Mouse (Mus musculus) neural tube, embryonic 13.5 days (tissue): ENCODE results near the gene Angpt4. TPM values are rescaled to one million over a fixed set of nuclear protein-coding genes. Genes with fewer than 3 reads are reported as not detected.

ENCODE experiments used
- ATAC-seq: fragments of 200-750 bp; cut with Nextera tagmentation; 2 replicates; pipeline ENCODE4 v1.8.0; 2017; ENCODE audit warnings: low read depth, mild to moderate bottlenecking, moderate TSS enrichment, moderate library complexity
- H3K27ac ChIP-seq: fragments of 300-500 bp; sonication (generic); replicated peaks from 2 replicates; pipeline ENCODE4 v1.5.1; 2015; ENCODE audit warnings: moderate library complexity, mild to moderate bottlenecking, inconsistent platforms
- H3K27me3 ChIP-seq: fragments of 300-500 bp; sonication (generic); 2 replicates; pipeline ENCODE4 v1.6.1; 2015; ENCODE audit warnings: mild to moderate bottlenecking, inconsistent platforms
- H3K36me3 ChIP-seq: fragments of 300-500 bp; sonication (generic); 2 replicates; pipeline ENCODE4 v1.6.1; 2015; ENCODE audit warnings: mild to moderate bottlenecking, inconsistent platforms
- H3K4me1 ChIP-seq: fragments of 300-500 bp; sonication (generic); replicated peaks from 2 replicates; pipeline ENCODE4 v1.6.1; 2015; ENCODE audit warnings: inconsistent platforms
- H3K4me2 ChIP-seq: fragments of 300-500 bp; sonication (generic); 2 replicates; pipeline ENCODE4 v1.6.1; 2015; ENCODE audit warnings: inconsistent platforms, mild to moderate bottlenecking, moderate library complexity
- H3K4me3 ChIP-seq: fragments of 300-500 bp; sonication (generic); 2 replicates; pipeline ENCODE4 v1.5.1; 2015; ENCODE audit warnings: mild to moderate bottlenecking, inconsistent platforms
- H3K9ac ChIP-seq: fragments of 300-500 bp; sonication (generic); 2 replicates; pipeline ENCODE4 v1.6.1; 2015; ENCODE audit warnings: moderate library complexity, mild to moderate bottlenecking, inconsistent platforms
- H3K9me3 ChIP-seq: fragments of 300-500 bp; sonication (generic); 2 replicates; pipeline ENCODE4 v1.6.1; 2016; ENCODE audit warnings: inconsistent platforms
- WGBS: fragments of 180-500 bp; shearing (Covaris S2); methylation state at CpG from one replicate; pipeline ENCODE4 v1.1.7; 2015; 5-methylcytosine and 5-hydroxymethylcytosine counted together
- polyA plus RNA-seq: library from polyadenylated mRNA; unstranded; fragments of >200 nt; fragmentation: Nextera tagmentation; extraction: Ambion mirVana; gene quantifications from 2 replicates; pipeline ENCODE4 v1.2.1, GENCODE M21; 2015

Gene Angpt4
- polyA plus RNA-seq, 1 experiment from 2014 or later = 0.63 TPM

- WGBS = 65% methylated on average over 8 of the region's 8 CpGs
- H3K4me2 ChIP-seq = no peak overlapping the region
- ATAC-seq = 0 out of 2 replicates have a peak, but pooled peaks have one; percentile 62
These were observed 16.6 kb upstream of the Angpt4 start for GRCm38 (mm10) chr2:151894209-151894980.

GRCm38 (mm10) chr2:151895911-151896310 lies 15.1 kb upstream of the Angpt4 start:
- no peak for ATAC-seq
- no peaks in the 10 kb centered on the region for H3K9me3 ChIP-seq
- no peak overlapping the region for H3K4me2 ChIP-seq
- no peak overlapping the region for H3K9ac ChIP-seq
- WGBS = 87% methylated on average over 5 of the region's 5 CpGs
- H3K4me1 ChIP-seq = peaks cover 5% of the 10 kb centered on the region; the same call in 1 of the 2 replicates
- H3K27ac ChIP-seq = no peak overlapping the region
- H3K36me3 ChIP-seq = no peaks in the 10 kb centered on the region
- no peak overlapping the region for H3K4me3 ChIP-seq
- H3K27me3 ChIP-seq = no peaks in the 10 kb centered on the region

More at GRCm38 (mm10) chr2:151894209-151894980, 16.6 kb upstream of the Angpt4 start:
- H3K27me3 ChIP-seq = no peaks in the 10 kb centered on the region
- H3K4me3 ChIP-seq = no peak overlapping the region
- no peaks in the 10 kb centered on the region for H3K36me3 ChIP-seq
- no peak overlapping the region for H3K27ac ChIP-seq
- peaks cover 5% of the 10 kb centered on the region; the same call in 1 of the 2 replicates for H3K4me1 ChIP-seq
- H3K9me3 ChIP-seq = no peaks in the 10 kb centered on the region
- H3K9ac ChIP-seq = no peak overlapping the region

GRCm38 (mm10) chr2:151898106-151898505 lies 12.9 kb upstream of the Angpt4 start:
- H3K9ac ChIP-seq = no peak overlapping the region
- H3K4me1 ChIP-seq = no peaks in the 10 kb centered on the region; the same call in 1 of the 2 replicates
- H3K27ac ChIP-seq = no peak overlapping the region
- H3K4me2 ChIP-seq = no peak overlapping the region
- no peak overlapping the region for H3K4me3 ChIP-seq
- WGBS = 96% methylated on average over 1 of the region's 1 CpGs
- no peaks in the 10 kb centered on the region for H3K36me3 ChIP-seq
- H3K27me3 ChIP-seq = no peaks in the 10 kb centered on the region
- H3K9me3 ChIP-seq = no peaks in the 10 kb centered on the region
- ATAC-seq = no peak

GRCm38 (mm10) chr2:151900845-151901244 lies 10.2 kb upstream of the Angpt4 start:
- H3K9me3 ChIP-seq = no peaks in the 10 kb centered on the region
- ATAC-seq = no peak
- H3K27me3 ChIP-seq = no peaks in the 10 kb centered on the region
- H3K9ac ChIP-seq = no peak overlapping the region
- no peak overlapping the region for H3K4me2 ChIP-seq
- 73% methylated on average over 4 of the region's 4 CpGs for WGBS
- H3K27ac ChIP-seq = no peak overlapping the region
- no peak overlapping the region for H3K4me3 ChIP-seq
- H3K4me1 ChIP-seq = peaks cover 3% of the 10 kb centered on the region; the same call in 1 of the 2 replicates
- H3K36me3 ChIP-seq = no peaks in the 10 kb centered on the region

GRCm38 (mm10) chr2:151903267-151903666 lies 7.7 kb upstream of the Angpt4 start:
- H3K9ac ChIP-seq = no peak overlapping the region
- H3K27me3 ChIP-seq = no peaks in the 10 kb centered on the region
- H3K4me2 ChIP-seq = no peak overlapping the region
- no peaks in the 10 kb centered on the region for H3K36me3 ChIP-seq
- H3K4me1 ChIP-seq = peaks cover 3% of the 10 kb centered on the region; the same call in 1 of the 2 replicates
- ATAC-seq = no peak
- H3K4me3 ChIP-seq = no peak overlapping the region
- 84% methylated on average over 6 of the region's 6 CpGs for WGBS
- H3K27ac ChIP-seq = no peak overlapping the region
- H3K9me3 ChIP-seq = no peaks in the 10 kb centered on the region

GRCm38 (mm10) chr2:151903933-151904332 lies 7.1 kb upstream of the Angpt4 start:
- no peak for ATAC-seq
- 75% methylated on average over 4 of the region's 4 CpGs for WGBS
- Histone ChIP-seq H3K27ac (no peak overlapping the region), H3K4me2 (no peak overlapping the region), H3K9ac (no peak overlapping the region), H3K27me3 (no peaks in the 10 kb centered on the region), H3K4me1 (peaks cover 3% of the 10 kb centered on the region; the same call in 1 of the 2 replicates), H3K36me3 (no peaks in the 10 kb centered on the region), H3K4me3 (no peak overlapping the region), H3K9me3 (no peaks in the 10 kb centered on the region)

GRCm38 (mm10) chr2:151904636-151905035 lies 6.4 kb upstream of the Angpt4 start:
- no peak overlapping the region for H3K27ac ChIP-seq
- H3K4me3 ChIP-seq = no peak overlapping the region
- H3K27me3 ChIP-seq = no peaks in the 10 kb centered on the region
- H3K4me1 ChIP-seq = peaks cover 3% of the 10 kb centered on the region; the same call in 1 of the 2 replicates
- ATAC-seq = no peak
- no peaks in the 10 kb centered on the region for H3K36me3 ChIP-seq
- H3K4me2 ChIP-seq = no peak overlapping the region
- WGBS = 60% methylated on average over 3 of the region's 3 CpGs
- no peaks in the 10 kb centered on the region for H3K9me3 ChIP-seq
- H3K9ac ChIP-seq = no peak overlapping the region

- H3K27ac ChIP-seq = no peak overlapping the region
- no peaks in the 10 kb centered on the region for H3K27me3 ChIP-seq
- H3K4me3 ChIP-seq = no peak overlapping the region
- peaks cover 18% of the 10 kb centered on the region for H3K4me1 ChIP-seq
- no peak overlapping the region for H3K4me2 ChIP-seq
- no peak overlapping the region for H3K9ac ChIP-seq
- ATAC-seq = no peak
- H3K9me3 ChIP-seq = no peaks in the 10 kb centered on the region
- WGBS = 83% methylated on average over 2 of the region's 2 CpGs
- no peaks in the 10 kb centered on the region for H3K36me3 ChIP-seq
These were observed 4.0 kb upstream of the Angpt4 start for GRCm38 (mm10) chr2:151907020-151907419.

GRCm38 (mm10) chr2:151909386-151909785 lies 1.6 kb upstream of the Angpt4 start:
- no peak overlapping the region for H3K4me3 ChIP-seq
- no peak for ATAC-seq
- H3K36me3 ChIP-seq = no peaks in the 10 kb centered on the region
- no peak overlapping the region for H3K27ac ChIP-seq
- H3K9me3 ChIP-seq = no peaks in the 10 kb centered on the region
- H3K27me3 ChIP-seq = no peaks in the 10 kb centered on the region
- H3K9ac ChIP-seq = no peak overlapping the region
- WGBS = 85% methylated on average over 3 of the region's 3 CpGs
- H3K4me1 ChIP-seq = peaks cover 19% of the 10 kb centered on the region
- no peak overlapping the region for H3K4me2 ChIP-seq

- Histone ChIP-seq H3K27ac (no peak overlapping the region), H3K9me3 (no peaks in the 10 kb centered on the region), H3K36me3 (no peaks in the 10 kb centered on the region), H3K4me1 (peaks cover 19% of the 10 kb centered on the region), H3K9ac (peak overlapping the region; percentile 26; the same call in 1 of the 2 replicates), H3K4me2 (no peak overlapping the region), H3K4me3 (no peak overlapping the region), H3K27me3 (no peaks in the 10 kb centered on the region)
- WGBS = 48% methylated on average over 5 of the region's 5 CpGs
- no peak for ATAC-seq
These were observed 512 bp upstream of the Angpt4 start for GRCm38 (mm10) chr2:151910498-151910897.

- Histone ChIP-seq H3K4me3 (no peak overlapping the region), H3K36me3 (no peaks in the 10 kb centered on the region), H3K9ac (no peak overlapping the region), H3K9me3 (no peaks in the 10 kb centered on the region), H3K27me3 (no peaks in the 10 kb centered on the region), H3K4me1 (peaks cover 30% of the 10 kb centered on the region), H3K27ac (no peak overlapping the region), H3K4me2 (no peak overlapping the region)
- ATAC-seq = no peak
- WGBS = 80% methylated on average over 3 of the region's 3 CpGs
These were observed 741 bp downstream of the Angpt4 start for GRCm38 (mm10) chr2:151911751-151912150.

- H3K36me3 ChIP-seq = no peaks in the 10 kb centered on the region
- WGBS = 76% methylated on average over 5 of the region's 5 CpGs
- no peak overlapping the region for H3K27ac ChIP-seq
These were observed 3.1 kb downstream of the Angpt4 start for GRCm38 (mm10) chr2:151914120-151914519.

More at GRCm38 (mm10) chr2:151914120-151914519, 3.1 kb downstream of the Angpt4 start:
- Histone ChIP-seq H3K4me3 (no peak overlapping the region), H3K9me3 (no peaks in the 10 kb centered on the region), H3K4me2 (no peak overlapping the region), H3K9ac (no peak overlapping the region), H3K4me1 (peaks cover 31% of the 10 kb centered on the region), H3K27me3 (no peaks in the 10 kb centered on the region)
- no peak for ATAC-seq
